Mouse (Mus musculus): ENCODE data around the gene Ep400. TPM values are rescaled to one million over a fixed set of nuclear protein-coding genes. Genes with fewer than 3 reads are reported as not detected.

The Ep400 gene
- total and polyA plus RNA-seq, 2 experiments, result 15.2 to 15.4 TPM

DNA sequence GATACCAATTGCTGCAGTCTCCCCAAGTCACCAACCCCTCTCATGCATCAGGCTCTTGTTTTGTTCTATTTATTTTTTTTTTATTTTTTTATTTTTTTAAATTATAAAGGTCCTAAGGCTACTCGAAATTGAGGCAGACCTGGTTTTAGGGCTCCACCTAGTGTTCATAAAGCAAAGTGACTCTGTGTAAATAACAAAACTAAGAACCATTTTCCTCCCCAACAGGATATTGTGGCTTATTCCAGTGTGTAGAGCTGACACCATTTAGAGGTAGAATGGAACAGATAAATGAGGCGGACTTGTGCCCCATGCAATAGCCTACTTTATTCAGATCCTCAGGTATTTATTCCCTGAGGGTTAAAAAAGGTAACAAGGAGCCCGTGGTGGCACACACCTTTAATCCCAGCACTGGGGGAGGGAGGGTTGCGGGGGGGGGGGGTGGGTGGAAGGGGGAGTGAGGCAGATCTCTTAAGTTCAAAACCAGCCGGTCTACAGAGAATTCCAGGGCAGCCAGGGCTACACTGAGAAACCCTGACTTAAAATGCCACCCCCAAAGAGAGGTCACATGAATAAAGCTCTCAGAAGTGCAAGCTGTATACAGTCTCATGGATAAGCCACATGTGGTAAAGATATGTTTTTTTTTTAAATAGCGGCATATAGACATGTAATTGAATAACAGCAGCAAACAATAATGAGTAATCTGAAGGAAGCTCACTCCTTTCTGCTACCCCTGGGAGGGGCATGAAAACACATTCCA lies 134.4 kb downstream of the Ep400 start:
- TF ChIP-seq CTCF (IDR thresholded peaks at IDR 0.05; ENCODE audit: low read depth, low read length) (peak; percentile 50), POLR2A (IDR thresholded peaks at IDR 0.05; ENCODE audit: extremely low read depth, insufficient read depth, low read length) (no peak)
- Histone ChIP-seq H3K9ac (ENCODE audit: low read depth, low read length) (no peak overlapping the region), H3K36me3 (ENCODE audit: control insufficient read depth, insufficient read depth, low read length) (no peaks in the 10 kb centered on the region), H3K79me2 (ENCODE audit: control insufficient read depth, insufficient read depth, low read length) (no peaks in the 10 kb centered on the region), H3K27ac (replicated peaks; ENCODE audit: insufficient read depth, low read depth, low read length) (no peak overlapping the region), H3K4me1 (ENCODE audit: control insufficient read depth, insufficient read depth, low read length) (0 out of 2 replicates have a peak, but pooled peaks cover 1% of the 10 kb centered on the region), H3K27me3 (ENCODE audit: control insufficient read depth, insufficient read depth, low read length) (no peaks in the 10 kb centered on the region), H3K4me3 (ENCODE audit: insufficient read depth, low read depth, low read length) (no peak overlapping the region)
- 37% methylated on average over 6 of the region's 6 CpGs for WGBS
- DNase-seq (ENCODE audit: extremely low read depth, low read depth, low spot score), result peak; percentile 25

- no peaks in the 10 kb centered on the region for H3K27me3 ChIP-seq (ENCODE audit: control insufficient read depth, insufficient read depth, low read length)
- TF ChIP-seq POLR2A (IDR thresholded peaks at IDR 0.05; ENCODE audit: extremely low read depth, insufficient read depth, low read length), result no peak
- TF ChIP-seq CTCF (IDR thresholded peaks at IDR 0.05; ENCODE audit: low read depth, low read length), result no peak
- H3K79me2 ChIP-seq (ENCODE audit: control insufficient read depth, insufficient read depth, low read length), result no peaks in the 10 kb centered on the region
- H3K9ac ChIP-seq (ENCODE audit: low read depth, low read length), result no peak overlapping the region
- 73% methylated on average over 2 of the region's 2 CpGs for WGBS
- peak; percentile 5 for DNase-seq (ENCODE audit: extremely low read depth, low read depth, low spot score)
- no peaks in the 10 kb centered on the region for H3K4me1 ChIP-seq (ENCODE audit: control insufficient read depth, insufficient read depth, low read length)
- H3K4me3 ChIP-seq (ENCODE audit: insufficient read depth, low read depth, low read length), result no peak overlapping the region
- no peak overlapping the region for H3K27ac ChIP-seq (replicated peaks; ENCODE audit: insufficient read depth, low read depth, low read length)
- no peaks in the 10 kb centered on the region for H3K36me3 ChIP-seq (ENCODE audit: control insufficient read depth, insufficient read depth, low read length)
Measured at GRCm38 (mm10) chr5:110629525-110630120, 140.9 kb downstream of the Ep400 start.

DNA sequence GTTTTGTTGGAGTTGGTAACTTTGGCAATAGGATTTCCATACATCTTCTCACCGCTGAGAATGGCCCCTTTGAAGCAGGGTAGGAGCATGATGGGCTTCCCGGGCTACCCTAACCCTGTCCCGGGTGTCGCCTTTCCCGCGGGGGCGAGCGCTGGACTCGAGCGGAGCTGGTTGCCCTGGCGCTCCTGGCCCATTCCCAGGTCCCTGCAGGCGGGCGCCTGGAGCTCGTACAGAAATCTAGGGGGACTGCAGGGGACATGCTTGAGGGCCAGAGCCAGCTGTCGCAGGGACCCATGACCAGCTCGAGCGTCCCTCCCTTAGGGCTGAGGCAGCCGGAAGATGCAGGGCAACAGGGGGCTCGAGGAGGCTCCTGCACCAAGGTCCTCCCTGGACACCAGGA lies 142.4 kb downstream of the Ep400 start:
- WGBS, result 35% methylated on average over 19 of the region's 19 CpGs
- Histone ChIP-seq H3K27ac (replicated peaks; ENCODE audit: insufficient read depth, low read depth, low read length) (no peak overlapping the region), H3K4me1 (ENCODE audit: control insufficient read depth, insufficient read depth, low read length) (no peaks in the 10 kb centered on the region)

DNA sequence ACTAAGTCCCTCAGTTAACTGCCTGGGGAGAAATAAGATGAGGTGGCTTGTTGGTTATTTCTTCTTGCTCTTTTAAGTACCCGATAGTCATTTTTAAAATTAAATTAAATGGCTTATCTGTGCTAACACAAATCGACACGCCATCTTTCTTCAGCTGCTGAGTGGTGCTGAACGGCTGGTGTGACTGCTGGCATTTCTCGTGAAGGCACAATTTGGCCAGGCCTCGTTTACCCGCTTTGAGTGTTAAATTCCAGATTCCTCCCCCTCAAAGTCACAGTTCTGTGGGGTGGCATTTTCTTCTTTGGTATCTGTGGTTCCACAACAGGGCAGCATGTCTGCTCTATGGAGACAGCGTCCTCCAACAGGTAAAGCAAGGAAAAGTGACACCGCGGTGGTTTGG lies 143.2 kb downstream of the Ep400 start:
- 80% methylated on average over 10 of the region's 10 CpGs for WGBS
- no peak for DNase-seq (ENCODE audit: extremely low read depth, low read depth, low spot score)
- H3K36me3 ChIP-seq (ENCODE audit: control insufficient read depth, insufficient read depth, low read length), result no peaks in the 10 kb centered on the region

More for the DNA sequence above, 142.4 kb downstream of the Ep400 start:
- no peak for DNase-seq (ENCODE audit: extremely low read depth, low read depth, low spot score)
- H3K27me3 ChIP-seq (ENCODE audit: control insufficient read depth, insufficient read depth, low read length), result no peaks in the 10 kb centered on the region
- no peak overlapping the region for H3K4me3 ChIP-seq (ENCODE audit: insufficient read depth, low read depth, low read length)
- no peak for TF ChIP-seq CTCF (IDR thresholded peaks at IDR 0.05; ENCODE audit: low read depth, low read length)
- no peak for TF ChIP-seq POLR2A (IDR thresholded peaks at IDR 0.05; ENCODE audit: extremely low read depth, insufficient read depth, low read length)
- H3K36me3 ChIP-seq (ENCODE audit: control insufficient read depth, insufficient read depth, low read length), result no peaks in the 10 kb centered on the region
- no peak overlapping the region for H3K9ac ChIP-seq (ENCODE audit: low read depth, low read length)
- no peaks in the 10 kb centered on the region for H3K79me2 ChIP-seq (ENCODE audit: control insufficient read depth, insufficient read depth, low read length)

GRCm38 (mm10) chr5:110624319-110624718 lies 146.2 kb downstream of the Ep400 start:
- no peak for DNase-seq (ENCODE audit: extremely low read depth, low read depth, low spot score)
- Histone ChIP-seq H3K79me2 (ENCODE audit: control insufficient read depth, insufficient read depth, low read length) (no peaks in the 10 kb centered on the region), H3K27me3 (ENCODE audit: control insufficient read depth, insufficient read depth, low read length) (no peaks in the 10 kb centered on the region), H3K4me3 (ENCODE audit: insufficient read depth, low read depth, low read length) (no peak overlapping the region), H3K9ac (ENCODE audit: low read depth, low read length) (no peak overlapping the region), H3K36me3 (ENCODE audit: control insufficient read depth, insufficient read depth, low read length) (no peaks in the 10 kb centered on the region), H3K4me1 (ENCODE audit: control insufficient read depth, insufficient read depth, low read length) (no peaks in the 10 kb centered on the region), H3K27ac (replicated peaks; ENCODE audit: insufficient read depth, low read depth, low read length) (no peak overlapping the region)
- TF ChIP-seq POLR2A (IDR thresholded peaks at IDR 0.05; ENCODE audit: extremely low read depth, insufficient read depth, low read length) (no peak), CTCF (IDR thresholded peaks at IDR 0.05; ENCODE audit: low read depth, low read length) (no peak)
- 79% methylated on average over 2 of the region's 2 CpGs for WGBS

More for the DNA sequence above, 143.2 kb downstream of the Ep400 start:
- Histone ChIP-seq H3K9ac (ENCODE audit: low read depth, low read length) (no peak overlapping the region), H3K27me3 (ENCODE audit: control insufficient read depth, insufficient read depth, low read length) (no peaks in the 10 kb centered on the region), H3K79me2 (ENCODE audit: control insufficient read depth, insufficient read depth, low read length) (no peaks in the 10 kb centered on the region), H3K4me1 (ENCODE audit: control insufficient read depth, insufficient read depth, low read length) (no peaks in the 10 kb centered on the region), H3K27ac (replicated peaks; ENCODE audit: insufficient read depth, low read depth, low read length) (no peak overlapping the region), H3K4me3 (ENCODE audit: insufficient read depth, low read depth, low read length) (no peak overlapping the region)
- TF ChIP-seq CTCF (IDR thresholded peaks at IDR 0.05; ENCODE audit: low read depth, low read length) (no peak), POLR2A (IDR thresholded peaks at IDR 0.05; ENCODE audit: extremely low read depth, insufficient read depth, low read length) (no peak)

- no peak for TF ChIP-seq CTCF (IDR thresholded peaks at IDR 0.05; ENCODE audit: low read depth, low read length)
- no peak for TF ChIP-seq POLR2A (IDR thresholded peaks at IDR 0.05; ENCODE audit: extremely low read depth, insufficient read depth, low read length)
- DNase-seq (ENCODE audit: extremely low read depth, low read depth, low spot score), result no peak
- WGBS, result 85% methylated on average over 6 of the region's 6 CpGs
- no peaks in the 10 kb centered on the region for H3K27me3 ChIP-seq (ENCODE audit: control insufficient read depth, insufficient read depth, low read length)
- H3K4me1 ChIP-seq (ENCODE audit: control insufficient read depth, insufficient read depth, low read length), result no peaks in the 10 kb centered on the region
- no peak overlapping the region for H3K27ac ChIP-seq (replicated peaks; ENCODE audit: insufficient read depth, low read depth, low read length)
- H3K9ac ChIP-seq (ENCODE audit: low read depth, low read length), result no peak overlapping the region
- no peaks in the 10 kb centered on the region for H3K36me3 ChIP-seq (ENCODE audit: control insufficient read depth, insufficient read depth, low read length)
- H3K4me3 ChIP-seq (ENCODE audit: insufficient read depth, low read depth, low read length), result no peak overlapping the region
- H3K79me2 ChIP-seq (ENCODE audit: control insufficient read depth, insufficient read depth, low read length), result no peaks in the 10 kb centered on the region
Measured at GRCm38 (mm10) chr5:110619226-110619625, 151.3 kb downstream of the Ep400 start.

Other genes starting within 250 kb of the Ep400 start
- 0.07 TPM in 1 of 2 replicates, not detected in the other for gene Galnt9, start 226.4 kb downstream of the Ep400 start, total RNA-seq (2014; rRNA removed)
- 0.05 TPM in 1 of 2 replicates, not detected in the other for gene Galnt9, start 226.4 kb downstream of the Ep400 start, polyA plus RNA-seq (2012; rRNA removed)
- 2.7 and 3.2 TPM in 2 replicates for gene Noc4l, start 117.3 kb downstream of the Ep400 start, total RNA-seq (2014; rRNA removed)
- 24.1 and 38.5 TPM in 2 replicates for gene Noc4l, start 117.3 kb downstream of the Ep400 start, polyA plus RNA-seq (2012; rRNA removed)
- gene Ddx51, start 117.3 kb downstream of the Ep400 start, total RNA-seq (2014; rRNA removed), result 2.4 TPM in 2 replicates
- 9.2 and 12.2 TPM in 2 replicates for gene Ddx51, start 117.3 kb downstream of the Ep400 start, polyA plus RNA-seq (2012; rRNA removed)
- gene Pus1, start 9.9 kb upstream of the Ep400 start, total RNA-seq (2014; rRNA removed), result 11.6 and 14.5 TPM in 2 replicates
- 14.5 and 19.2 TPM in 2 replicates for gene Pus1, start 9.9 kb upstream of the Ep400 start, polyA plus RNA-seq (2012; rRNA removed)
- 29.0 and 38.7 TPM in 2 replicates for gene Ulk1, start 39.4 kb upstream of the Ep400 start, total RNA-seq (2014; rRNA removed)
- gene Ulk1, start 39.4 kb upstream of the Ep400 start, polyA plus RNA-seq (2012; rRNA removed), result 33.8 and 44.4 TPM in 2 replicates
- 5.7 and 11.2 TPM in 2 replicates for gene Hscb, start 69.1 kb upstream of the Ep400 start, total RNA-seq (2014; rRNA removed)
- gene Hscb, start 69.1 kb upstream of the Ep400 start, polyA plus RNA-seq (2012; rRNA removed), result 5.0 and 6.6 TPM in 2 replicates
- 2.6 and 3.6 TPM in 2 replicates for gene Chek2, start 69.3 kb upstream of the Ep400 start, total RNA-seq (2014; rRNA removed)
- 1.5 and 1.6 TPM in 2 replicates for gene Chek2, start 69.3 kb upstream of the Ep400 start, polyA plus RNA-seq (2012; rRNA removed)
- 0.83 and 2.7 TPM in 2 replicates for gene Ttc28, start 109.1 kb upstream of the Ep400 start, total RNA-seq (2014; rRNA removed)
- gene Ttc28, start 109.1 kb upstream of the Ep400 start, polyA plus RNA-seq (2012; rRNA removed), result 0.45 and 0.81 TPM in 2 replicates

Data from liver, adult 2 months (tissue).